Mouse (Mus musculus) embryonic facial prominence, embryonic 12.5 days (tissue): Measurements from ENCODE around the gene Mapk10. TPM values are rescaled to one million over a fixed set of nuclear protein-coding genes. Genes with fewer than 3 reads are reported as not detected.

ENCODE experiments used
- ATAC-seq: fragments of 200-750 bp; cut with Nextera tagmentation; 2 replicates; pipeline ENCODE4 v1.8.0; 2017; ENCODE audit not compliant: insufficient number of reproducible peaks, insufficient read depth, low FRiP score, low TSS enrichment
- H3K27ac ChIP-seq: fragments of 300-500 bp; sonication (generic); 2 replicates; pipeline ENCODE4 v1.5.1; 2016; ENCODE audit warnings: mild to moderate bottlenecking
- H3K27me3 ChIP-seq: fragments of 300-500 bp; sonication (generic); 2 replicates; pipeline ENCODE4 v1.6.1; 2016; ENCODE audit warnings: mild to moderate bottlenecking, moderate library complexity
- H3K36me3 ChIP-seq: fragments of 300-500 bp; sonication (generic); 2 replicates; pipeline ENCODE4 v1.6.1; 2016; ENCODE audit warnings: mild to moderate bottlenecking
- H3K4me1 ChIP-seq: fragments of 300-500 bp; sonication (generic); 2 replicates; pipeline ENCODE4 v1.6.1; 2016
- H3K4me2 ChIP-seq: fragments of 300-500 bp; sonication (generic); replicated peaks from 2 replicates; pipeline ENCODE4 v1.6.1; 2016; ENCODE audit warnings: mild to moderate bottlenecking, moderate library complexity
- H3K4me3 ChIP-seq: fragments of 300-500 bp; sonication (generic); 2 replicates; pipeline ENCODE4 v1.5.1; 2016; ENCODE audit warnings: mild to moderate bottlenecking
- H3K9ac ChIP-seq: fragments of 300-500 bp; sonication (generic); 2 replicates; pipeline ENCODE4 v1.6.1; 2016; ENCODE audit warnings: mild to moderate bottlenecking, moderate library complexity
- H3K9me3 ChIP-seq: fragments of 300-500 bp; sonication (generic); 2 replicates; pipeline ENCODE4 v1.6.1; 2016; ENCODE audit warnings: mild to moderate bottlenecking, moderate library complexity
- WGBS: fragments of 180-500 bp; shearing (Covaris S2); methylation state at CpG from one replicate; pipeline ENCODE4 v1.1.7; 2016; 5-methylcytosine and 5-hydroxymethylcytosine counted together
- polyA plus RNA-seq: library from polyadenylated mRNA; unstranded; fragments of >200 nt; fragmentation: Nextera tagmentation; extraction: Ambion mirVana; gene quantifications from 2 replicates; pipeline ENCODE4 v1.2.1, GENCODE M21; 2016

Gene Mapk10
- polyA plus RNA-seq, 1 experiment from 2014 or later, result 6.1 TPM

DNA sequence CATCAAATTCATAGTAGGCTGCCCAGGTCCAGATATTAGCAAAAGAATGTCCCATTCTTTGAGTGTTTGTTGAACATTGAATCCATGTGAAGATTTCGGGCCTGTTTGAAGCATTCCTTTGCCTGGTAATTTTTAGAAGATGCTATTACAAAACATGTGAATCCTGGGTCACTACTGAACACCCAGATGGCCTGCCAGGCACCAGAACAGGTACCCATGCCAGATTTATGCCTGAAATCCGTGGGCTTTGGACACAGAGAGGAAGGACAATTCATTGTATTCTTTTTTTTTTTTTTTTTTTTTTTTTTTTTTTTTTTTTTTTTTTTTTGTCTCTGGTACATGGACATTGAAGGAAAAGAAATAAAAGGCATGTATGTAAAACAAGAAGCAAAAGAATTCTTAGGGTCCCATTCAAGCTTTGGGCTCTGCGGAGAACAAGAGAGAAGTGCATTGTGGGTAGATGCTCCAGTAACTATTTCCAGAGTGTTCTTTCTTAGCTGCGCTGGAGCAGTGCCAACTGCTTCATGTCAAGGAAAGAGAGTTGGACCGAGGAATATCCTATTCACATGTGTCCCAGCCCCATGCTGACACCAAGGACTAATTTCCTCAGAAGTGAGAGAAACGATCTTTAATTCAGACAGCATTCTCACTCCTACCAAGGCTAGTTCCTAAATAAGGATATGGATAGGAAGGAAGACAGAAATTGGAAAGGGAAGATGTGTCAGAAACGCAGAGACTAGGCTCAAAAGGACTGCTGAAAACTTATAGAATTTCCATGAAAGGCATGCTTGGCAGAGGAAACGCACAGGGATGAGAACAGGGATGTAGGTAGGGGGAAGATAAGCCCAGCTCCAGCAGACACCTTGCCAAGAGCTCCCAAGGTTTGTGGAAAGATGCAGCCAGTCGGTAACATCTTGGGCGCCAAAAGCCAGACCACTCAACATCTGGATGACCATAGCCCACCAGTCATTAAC, 105.4 kb downstream of the Mapk10 start:
- no peaks in the 10 kb centered on the region for H3K4me1 ChIP-seq
- no peak for ATAC-seq
- no peak overlapping the region for H3K27ac ChIP-seq
- WGBS, result 80% methylated on average over 10 of the region's 10 CpGs
- H3K9me3 ChIP-seq, result no peaks in the 10 kb centered on the region
- no peak overlapping the region for H3K4me3 ChIP-seq
- no peaks in the 10 kb centered on the region for H3K36me3 ChIP-seq
- H3K4me2 ChIP-seq, result no peak overlapping the region
- H3K27me3 ChIP-seq, result no peaks in the 10 kb centered on the region
- no peak overlapping the region for H3K9ac ChIP-seq

DNA sequence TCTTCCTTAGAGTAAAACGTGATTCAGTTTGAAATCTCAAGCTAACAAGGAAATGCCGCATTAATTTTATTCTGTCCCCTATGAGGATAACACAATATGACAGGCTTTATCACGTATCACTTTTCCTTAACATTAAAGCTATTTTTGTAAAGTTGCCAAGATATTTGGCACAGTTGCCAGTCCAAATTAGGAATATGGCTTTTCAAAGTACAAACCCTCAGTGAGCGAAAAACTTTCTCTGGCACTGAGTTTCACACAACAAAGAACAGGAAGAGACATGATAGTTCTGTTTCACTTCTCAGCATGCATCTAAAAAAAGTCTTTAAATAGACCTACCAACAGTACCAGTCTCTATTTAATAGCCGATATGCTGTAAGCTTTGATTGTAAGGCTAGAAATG, 107.1 kb downstream of the Mapk10 start:
- no peaks in the 10 kb centered on the region for H3K36me3 ChIP-seq
- no peaks in the 10 kb centered on the region for H3K4me1 ChIP-seq
- no peak overlapping the region for H3K4me3 ChIP-seq
- WGBS, result 78% methylated on average over 5 of the region's 5 CpGs
- ATAC-seq, result no peak
- no peaks in the 10 kb centered on the region for H3K27me3 ChIP-seq
- no peaks in the 10 kb centered on the region for H3K9me3 ChIP-seq
- H3K4me2 ChIP-seq, result no peak overlapping the region
- no peak overlapping the region for H3K9ac ChIP-seq
- H3K27ac ChIP-seq, result no peak overlapping the region

DNA sequence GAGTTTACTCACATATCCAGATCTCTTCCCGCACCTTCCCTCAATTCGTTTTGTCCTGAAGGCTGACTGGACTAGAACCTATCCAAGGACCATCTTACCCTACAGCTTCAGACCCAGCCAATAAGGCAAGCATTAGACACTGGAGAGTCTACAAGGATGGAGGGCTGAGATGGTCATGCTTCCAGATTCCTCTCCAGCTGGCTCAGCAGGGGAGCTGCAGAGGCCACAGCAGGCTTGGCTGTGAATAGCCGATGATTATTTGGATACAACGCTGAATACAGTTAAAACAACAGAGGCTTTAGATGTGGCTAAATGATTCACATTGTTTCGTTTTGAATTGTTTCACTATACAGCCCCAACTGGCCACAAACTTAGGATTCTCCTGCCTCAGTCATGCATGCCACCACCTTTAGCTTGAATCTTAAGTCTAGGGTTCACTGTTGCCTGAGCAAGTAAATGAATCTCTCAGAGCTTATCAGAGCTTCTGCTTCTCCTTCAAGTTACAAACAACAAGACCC, 108.2 kb downstream of the Mapk10 start:
- Histone ChIP-seq H3K27me3 (no peaks in the 10 kb centered on the region), H3K4me3 (no peak overlapping the region), H3K4me2 (no peak overlapping the region), H3K36me3 (no peaks in the 10 kb centered on the region), H3K4me1 (no peaks in the 10 kb centered on the region), H3K9ac (no peak overlapping the region), H3K9me3 (no peaks in the 10 kb centered on the region), H3K27ac (no peak overlapping the region)
- ATAC-seq, result no peak
- 81% methylated on average over 5 of the region's 5 CpGs for WGBS

DNA sequence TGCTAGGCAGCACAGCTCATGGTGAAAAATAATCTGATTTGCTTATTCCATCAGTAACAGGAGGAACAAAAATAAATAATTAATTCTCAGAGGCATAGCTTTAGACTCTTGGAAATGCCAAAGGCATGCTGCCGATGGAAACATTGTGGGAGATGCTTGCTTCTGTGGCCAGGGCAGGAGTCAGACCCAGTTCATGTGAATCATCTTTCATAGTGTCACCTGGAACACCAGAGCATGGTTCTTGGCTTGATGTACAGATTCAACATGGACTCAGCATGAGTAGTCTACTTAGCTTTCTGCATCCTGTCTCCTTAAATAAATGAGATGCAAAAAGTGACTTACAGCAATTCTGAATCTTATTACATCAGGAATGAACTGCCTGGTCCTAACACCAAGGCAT, 109.0 kb downstream of the Mapk10 start:
- H3K9ac ChIP-seq, result no peak overlapping the region
- 78% methylated on average over 1 of the region's 1 CpGs for WGBS
- H3K27me3 ChIP-seq, result no peaks in the 10 kb centered on the region
- H3K9me3 ChIP-seq, result no peaks in the 10 kb centered on the region
- no peak for ATAC-seq
- H3K4me3 ChIP-seq, result no peak overlapping the region
- no peaks in the 10 kb centered on the region for H3K36me3 ChIP-seq
- H3K27ac ChIP-seq, result no peak overlapping the region
- H3K4me1 ChIP-seq, result no peaks in the 10 kb centered on the region
- no peak overlapping the region for H3K4me2 ChIP-seq

DNA sequence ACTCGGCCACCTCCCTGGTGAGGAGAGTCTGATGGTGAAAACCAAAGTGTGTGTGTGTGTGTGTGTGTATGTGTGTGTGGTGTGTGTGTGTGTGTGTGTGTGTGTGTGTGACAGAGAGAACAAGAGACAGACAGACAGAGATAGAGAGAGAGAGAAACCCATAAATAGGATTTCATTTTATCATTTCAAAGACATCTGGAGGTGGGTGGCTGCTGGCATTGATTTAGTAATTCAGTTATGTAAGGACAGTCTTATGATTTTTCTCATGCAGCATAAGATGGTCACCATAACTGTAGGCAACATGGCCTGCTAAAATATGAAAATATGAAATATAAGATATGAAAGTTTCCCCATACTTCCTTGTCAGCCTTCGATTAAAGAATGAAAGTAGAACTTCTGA, 117.0 kb downstream of the Mapk10 start:
- no peak overlapping the region for H3K4me3 ChIP-seq
- H3K36me3 ChIP-seq, result no peaks in the 10 kb centered on the region
- H3K9ac ChIP-seq, result no peak overlapping the region
- 91% methylated on average over 2 of the region's 2 CpGs for WGBS
- H3K4me2 ChIP-seq, result no peak overlapping the region
- H3K9me3 ChIP-seq, result no peaks in the 10 kb centered on the region
- H3K27me3 ChIP-seq, result no peaks in the 10 kb centered on the region
- no peak overlapping the region for H3K27ac ChIP-seq
- no peak for ATAC-seq
- H3K4me1 ChIP-seq, result no peaks in the 10 kb centered on the region

DNA sequence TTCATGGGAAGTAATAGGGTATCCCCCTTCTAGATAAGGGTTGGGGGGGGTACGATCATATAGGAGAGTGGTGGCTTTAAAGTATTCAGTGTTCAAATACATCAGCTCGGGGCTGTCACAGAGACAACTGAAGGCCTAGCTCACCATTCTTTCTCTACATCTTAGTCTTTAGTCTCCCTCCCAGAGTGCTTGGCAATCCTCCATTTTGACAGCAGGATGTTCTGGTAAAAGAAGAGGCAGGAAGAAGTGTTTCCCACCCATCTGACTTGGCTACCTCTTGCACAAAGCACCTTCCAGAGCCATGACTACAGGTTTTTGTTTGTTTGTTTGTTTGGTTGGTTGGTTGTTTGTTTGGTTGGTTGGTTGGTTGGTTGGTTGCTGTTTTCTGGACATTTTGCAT, 125.3 kb downstream of the Mapk10 start:
- Histone ChIP-seq H3K9ac (no peak overlapping the region), H3K9me3 (no peaks in the 10 kb centered on the region), H3K27me3 (no peaks in the 10 kb centered on the region), H3K27ac (no peak overlapping the region), H3K4me3 (no peak overlapping the region), H3K4me1 (no peaks in the 10 kb centered on the region), H3K4me2 (no peak overlapping the region), H3K36me3 (no peaks in the 10 kb centered on the region)
- ATAC-seq, result no peak
- WGBS, result 75% methylated on average over 2 of the region's 2 CpGs

DNA sequence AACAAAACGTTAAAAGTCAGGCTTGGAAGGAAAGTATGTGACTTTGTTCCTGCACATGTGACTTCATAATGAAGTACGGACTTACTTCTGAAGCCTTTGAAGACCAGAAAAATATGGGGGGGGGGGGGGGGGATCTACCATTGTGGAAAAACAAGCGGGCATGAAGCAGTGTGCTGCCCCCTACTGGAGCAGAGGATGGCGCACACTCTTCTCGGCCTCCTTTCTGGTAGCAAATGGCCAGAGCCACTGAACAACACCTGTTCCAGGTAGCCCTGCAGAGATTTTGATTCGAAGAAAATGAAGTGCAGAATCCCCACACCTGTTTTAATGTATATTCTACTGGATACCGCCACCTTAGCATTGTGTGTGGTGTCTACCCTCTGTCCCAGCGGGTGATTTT, 135.7 kb downstream of the Mapk10 start:
- no peak overlapping the region for H3K4me2 ChIP-seq
- H3K36me3 ChIP-seq, result no peaks in the 10 kb centered on the region
- H3K9ac ChIP-seq, result no peak overlapping the region
- no peak for ATAC-seq
- no peaks in the 10 kb centered on the region for H3K27me3 ChIP-seq
- no peaks in the 10 kb centered on the region for H3K4me1 ChIP-seq
- no peak overlapping the region for H3K27ac ChIP-seq
- WGBS, result 57% methylated on average over 8 of the region's 8 CpGs
- no peaks in the 10 kb centered on the region for H3K9me3 ChIP-seq
- no peak overlapping the region for H3K4me3 ChIP-seq

DNA sequence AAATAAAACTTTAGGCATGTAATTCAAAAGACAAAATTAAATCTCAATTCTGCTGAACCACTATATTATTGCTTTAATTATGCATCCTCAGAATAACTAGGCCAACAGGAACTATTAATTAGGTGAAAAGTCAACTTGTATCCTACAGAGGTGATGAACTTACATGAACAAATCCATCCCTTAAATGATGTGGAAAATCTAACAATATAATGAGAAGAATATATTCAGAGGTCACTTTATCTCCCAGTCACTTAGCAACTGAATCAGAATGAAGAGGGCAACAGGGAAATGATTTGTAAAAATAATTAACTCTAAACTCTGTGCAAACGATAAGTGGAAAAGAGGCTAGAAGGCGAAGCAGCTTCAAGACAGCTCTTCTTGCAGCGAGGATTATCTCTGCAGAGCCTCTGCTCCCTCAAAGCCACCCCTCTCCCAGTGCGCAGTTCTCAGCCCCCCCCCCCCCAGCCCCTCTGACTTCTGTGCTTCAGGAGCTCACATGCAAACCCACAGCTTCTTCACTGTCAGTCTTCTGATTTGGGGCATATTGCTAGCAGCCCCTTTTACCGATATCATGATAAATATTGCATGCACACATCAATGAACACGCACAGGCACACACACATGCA, 138.8 kb downstream of the Mapk10 start:
- Histone ChIP-seq H3K9me3 (no peaks in the 10 kb centered on the region), H3K27me3 (no peaks in the 10 kb centered on the region), H3K4me1 (no peaks in the 10 kb centered on the region), H3K36me3 (no peaks in the 10 kb centered on the region), H3K4me2 (no peak overlapping the region), H3K27ac (no peak overlapping the region), H3K9ac (no peak overlapping the region), H3K4me3 (no peak overlapping the region)
- 57% methylated on average over 6 of the region's 6 CpGs for WGBS
- ATAC-seq, result no peak

DNA sequence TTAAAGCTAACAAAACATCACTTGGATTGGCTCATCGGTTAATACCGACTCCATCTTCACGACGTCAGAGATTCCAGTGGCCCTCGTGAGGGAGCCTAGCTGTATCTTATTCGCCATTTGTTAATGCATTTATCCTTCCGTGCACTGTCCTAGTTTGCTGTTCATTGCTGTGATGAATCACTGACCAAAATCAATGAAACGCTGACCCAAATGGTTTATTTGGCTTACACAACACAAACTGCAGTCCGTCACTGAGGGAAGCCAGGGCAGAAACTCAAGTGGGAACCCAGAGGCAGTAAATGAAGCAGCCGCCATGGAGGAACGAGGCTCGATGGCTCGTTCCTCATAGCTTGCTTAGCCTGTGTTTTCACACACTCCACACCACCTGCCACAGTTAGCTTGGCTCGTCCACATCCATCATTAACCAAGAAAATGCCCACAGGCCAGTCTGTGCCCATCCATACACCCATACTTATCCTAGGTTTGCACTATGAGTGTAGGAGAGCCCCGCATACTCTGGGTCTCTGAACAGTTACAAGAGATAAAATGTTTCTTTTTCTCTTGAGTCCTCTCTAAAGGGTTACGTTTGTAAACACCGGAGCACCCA, 140.0 kb downstream of the Mapk10 start:
- H3K9ac ChIP-seq, result no peak overlapping the region
- WGBS, result 90% methylated on average over 17 of the region's 17 CpGs
- H3K27me3 ChIP-seq, result no peaks in the 10 kb centered on the region
- no peak overlapping the region for H3K4me3 ChIP-seq
- no peaks in the 10 kb centered on the region for H3K9me3 ChIP-seq
- no peak overlapping the region for H3K4me2 ChIP-seq
- no peaks in the 10 kb centered on the region for H3K4me1 ChIP-seq
- no peak overlapping the region for H3K27ac ChIP-seq
- no peaks in the 10 kb centered on the region for H3K36me3 ChIP-seq
- ATAC-seq, result no peak

DNA sequence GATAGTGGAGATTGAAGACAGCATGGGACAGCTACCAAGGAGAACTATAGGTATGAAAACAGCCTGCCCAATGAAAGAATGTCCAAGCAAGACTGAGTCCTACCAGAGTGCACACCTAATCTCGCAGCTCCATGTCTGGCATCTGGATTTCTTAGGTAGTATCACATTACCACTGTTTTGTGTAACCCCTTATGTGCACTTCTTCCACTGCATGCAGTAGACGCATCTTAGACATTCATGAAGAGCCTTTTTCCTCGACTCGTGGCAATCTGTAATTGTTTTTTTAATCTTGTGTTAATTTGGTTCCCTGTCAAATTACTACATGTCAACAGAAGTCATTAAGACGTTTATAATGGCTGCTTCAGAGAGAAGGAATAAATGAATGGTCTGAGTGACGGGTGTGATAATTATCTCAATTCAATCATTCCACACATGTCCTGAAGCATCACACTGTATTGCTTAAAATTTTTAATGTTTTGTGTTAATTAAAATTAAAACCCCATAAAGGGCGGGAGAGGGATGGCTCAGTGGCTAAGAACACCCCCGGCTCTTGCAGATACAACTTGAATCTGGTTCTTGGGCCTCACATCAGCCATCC, 160.7 kb downstream of the Mapk10 start:
- WGBS, result 59% methylated on average over 8 of the region's 8 CpGs
- no peaks in the 10 kb centered on the region for H3K9me3 ChIP-seq
- no peak overlapping the region for H3K4me2 ChIP-seq
- H3K27ac ChIP-seq, result no peak overlapping the region
- no peak for ATAC-seq
- no peaks in the 10 kb centered on the region for H3K27me3 ChIP-seq
- no peak overlapping the region for H3K4me3 ChIP-seq
- H3K4me1 ChIP-seq, result peaks cover 14% of the 10 kb centered on the region
- no peaks in the 10 kb centered on the region for H3K36me3 ChIP-seq
- no peak overlapping the region for H3K9ac ChIP-seq

DNA sequence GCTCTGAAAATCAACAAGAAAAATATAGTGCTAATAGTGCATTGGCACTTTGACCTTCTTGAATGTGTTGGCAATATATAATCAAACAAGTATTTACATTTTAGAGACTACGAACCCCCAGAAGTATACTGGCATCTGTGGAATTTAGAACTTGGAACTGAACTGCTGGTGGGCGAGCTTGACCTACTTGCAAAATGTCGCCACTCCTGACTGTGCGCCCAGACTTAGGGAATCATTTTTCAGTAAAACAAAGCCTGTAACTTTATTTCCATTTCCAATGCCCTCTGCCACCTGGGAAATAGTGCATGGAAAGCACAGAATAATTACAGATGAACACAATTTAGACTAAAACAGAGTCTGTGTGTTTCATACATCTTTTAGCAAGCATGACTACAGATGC, 163.1 kb downstream of the Mapk10 start:
- Histone ChIP-seq H3K4me1 (peaks cover 12% of the 10 kb centered on the region), H3K4me2 (no peak overlapping the region), H3K9me3 (no peaks in the 10 kb centered on the region), H3K4me3 (no peak overlapping the region), H3K36me3 (no peaks in the 10 kb centered on the region), H3K9ac (no peak overlapping the region), H3K27ac (no peak overlapping the region), H3K27me3 (no peaks in the 10 kb centered on the region)
- 73% methylated on average over 4 of the region's 4 CpGs for WGBS
- ATAC-seq, result no peak
